24 mouse cellular contexts compared by ENCODE assay signal in genomic region chr5:103624831-103625230, GRCm38 (mm10). TPM values are rescaled to one million over a fixed set of nuclear protein-coding genes. Genes with fewer than 3 reads are reported as not detected.
"Had no signal": no experiment of that assay in that cellular context is flagged by ENCODE, and none has a peak within 500 bp of the region (broad histone marks: within the 10 kb centered on the region; RNA-seq: fewer than 3 reads in every experiment).

No protein-coding gene starts in this region.

- H3K4me3 ChIP-seq: lung, embryonic 15.5 days; midbrain, embryonic 10.5 days; midbrain, embryonic 12.5 days; myocyte; neural tube, embryonic 13.5 days; neural tube, embryonic 15.5 days had no signal

- DNase-seq: lung, adult 2 months; lung, postnatal 14 days; midbrain, embryonic 14.5 days; retina, postnatal 1 day; right cerebral cortex, adult 18-20 months; right cerebral cortex, postnatal 25 days; right cerebral cortex, postnatal 4 days; spleen, adult 18-20 months; thymus, adult 18-20 months; thymus, postnatal 14 days; thymus, postnatal 36 days had no signal

- ATAC-seq: midbrain, embryonic 16.5 days had no signal

- H3K27ac ChIP-seq: liver, embryonic 14.5 days; lung, embryonic 15.5 days; midbrain, embryonic 10.5 days; midbrain, embryonic 12.5 days; neural tube, embryonic 13.5 days; neural tube, embryonic 15.5 days had no signal

- H3K4me1 ChIP-seq: midbrain, embryonic 10.5 days; midbrain, embryonic 12.5 days had no signal

RNA-seq across cellular contexts. Expression of gene Slc10a6, which starts 4.4 kb away (rescaled TPM):
- total RNA-seq: megakaryocyte, adult 5-6 weeks; megakaryocyte-erythroid progenitor cell, adult 5-6 weeks had no signal
- polyA plus RNA-seq: liver, embryonic 14.5 days; liver, embryonic 16.5 days; midbrain, embryonic 10.5 days; midbrain, embryonic 12.5 days; neural tube, embryonic 11.5 days had no signal

RNA-seq across cellular contexts. Expression of gene 1700016H13Rik, which starts 31.0 kb away (rescaled TPM):
- total RNA-seq: megakaryocyte, adult 5-6 weeks; megakaryocyte-erythroid progenitor cell, adult 5-6 weeks had no signal
- polyA plus RNA-seq: liver, embryonic 14.5 days; liver, embryonic 16.5 days; myocyte; neural tube, embryonic 13.5 days; small intestine, adult 2 months had no signal
